Mouse (Mus musculus) C3H10T1/2 (cell line): ENCODE data around the gene Scaf8. TPM values are rescaled to one million over a fixed set of nuclear protein-coding genes. Genes with fewer than 3 reads are reported as not detected.

Source experiments
- polyA plus RNA-seq, 2 experiments: library from polyadenylated mRNA; unstranded; fragments of >200 nt; fragmentation: generic; extraction: Trizol; gene quantifications; one replicate each; pipeline ENCODE4 v1.2.1; 2012; ENCODE audit warnings: missing spikeins in 2 of 2

The Scaf8 gene
- polyA plus RNA-seq, result 10 to 100 TPM in 1 of 2 experiments, 1 to 10 TPM in 1; 2.3 to 18.6 TPM

GRCm38 (mm10) chr17:3114720-3115379 lies at the start of gene Scaf8:
TSS of gene Scaf8 (plus strand) at chr17:3114972.

Other genes starting within 250 kb of the Scaf8 start
- gene Tiam2, start 211.6 kb downstream of the Scaf8 start, polyA plus RNA-seq, result 10 to 100 TPM in 1 of 2 experiments, 1 to 10 TPM in 1; 1.5 to 23.7 TPM